Mouse (Mus musculus) adrenal gland, postnatal 10 days (tissue): ENCODE measurements around the gene Sumo3. TPM values are rescaled to one million over a fixed set of nuclear protein-coding genes. Genes with fewer than 3 reads are reported as not detected.

ENCODE experiments used
- DNase-seq: peaks from one replicate; pipeline ENCODE4 v3.0.0; 2021; ENCODE audit warnings: mixed read lengths
- long read RNA-seq, 2 experiments: library from polyadenylated mRNA; stranded (forward); transcript quantifications; one replicate each; pipeline ENCODE4 v2.0.0; 2021
- total RNA-seq, 2 experiments: library from RNA; stranded (reverse); gene quantifications; 2 replicates each; pipeline ENCODE4 v1.2.3; 2021

The Sumo3 gene
- 100 to 1,000 TPM; 119 to 125 TPM for total RNA-seq
- long read RNA-seq, experiment 1, transcript Sumo3-201 (4 exons, 2,630 nt) = major isoform, 184 of 201 reads
- long read RNA-seq, experiment 1, transcript Sumo3-202 (4 exons, 1,874 nt) = minor isoform, 6 of 201 reads
- long read RNA-seq, experiment 1, partial matches to known transcripts = 3 of 201 reads
- long read RNA-seq, experiment 1, other reads (novel, unspliced or antisense) = 4 of 201 reads
- long read RNA-seq, experiment 2, transcript Sumo3-201 (4 exons, 2,630 nt) = major isoform, 104 of 112 reads
- long read RNA-seq, experiment 2, partial matches to known transcripts = 3 of 112 reads
- long read RNA-seq, experiment 2, other reads (novel, unspliced or antisense) = 4 of 112 reads

DNA sequence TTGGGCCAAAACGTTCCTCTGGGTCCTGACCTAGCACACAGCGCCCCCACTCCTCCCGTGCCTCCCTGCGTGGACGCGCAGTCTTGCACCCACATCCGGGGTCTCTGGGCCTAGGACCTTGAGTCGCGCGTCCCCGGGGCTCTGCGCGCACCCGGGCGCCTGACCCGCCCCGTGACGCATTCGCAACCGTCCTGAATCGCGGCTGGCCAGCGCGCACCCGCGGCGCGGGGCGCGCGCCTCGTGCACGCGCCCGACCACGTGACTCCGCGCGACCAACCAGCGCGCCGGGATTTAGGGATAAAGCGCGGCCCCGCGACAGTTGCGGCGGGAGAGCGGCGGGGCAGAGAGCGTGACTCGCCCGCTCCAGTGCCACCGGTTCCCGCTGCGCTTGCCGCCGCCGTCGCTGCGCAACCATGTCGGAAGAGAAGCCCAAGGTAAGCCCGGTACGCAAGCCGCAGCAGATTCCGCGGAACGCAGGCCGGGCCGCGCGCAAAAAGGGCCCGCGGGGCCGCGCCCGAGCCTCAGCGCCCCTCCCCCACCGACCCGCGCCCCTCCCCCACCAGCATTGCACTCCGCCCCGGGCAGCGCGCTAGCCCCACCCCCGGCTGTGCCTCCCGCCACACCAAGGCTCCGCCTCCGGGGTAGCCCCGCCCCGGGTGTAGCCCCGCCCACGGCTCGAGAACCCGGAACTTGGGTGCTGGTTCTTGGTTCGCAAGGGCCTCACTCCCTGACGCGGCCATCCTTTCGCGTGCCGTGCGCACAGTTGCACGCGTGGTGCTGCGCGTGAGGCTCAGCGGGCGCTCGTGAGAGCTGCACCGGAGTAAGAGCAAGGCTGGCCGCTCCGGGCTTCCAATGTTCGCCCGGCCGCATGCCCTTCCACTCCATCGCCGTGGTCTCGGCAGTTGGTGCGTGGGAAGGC is at the start of gene Sumo3, which contains the start of gene Gm49325:
TSS of gene Sumo3 (plus strand) at position 190 of the 919 bp plus-strand sequence.
TSS of gene Gm49325 (plus strand) at position 290 of the 919 bp plus-strand sequence.
- peak; percentile 100 for DNase-seq

DNA sequence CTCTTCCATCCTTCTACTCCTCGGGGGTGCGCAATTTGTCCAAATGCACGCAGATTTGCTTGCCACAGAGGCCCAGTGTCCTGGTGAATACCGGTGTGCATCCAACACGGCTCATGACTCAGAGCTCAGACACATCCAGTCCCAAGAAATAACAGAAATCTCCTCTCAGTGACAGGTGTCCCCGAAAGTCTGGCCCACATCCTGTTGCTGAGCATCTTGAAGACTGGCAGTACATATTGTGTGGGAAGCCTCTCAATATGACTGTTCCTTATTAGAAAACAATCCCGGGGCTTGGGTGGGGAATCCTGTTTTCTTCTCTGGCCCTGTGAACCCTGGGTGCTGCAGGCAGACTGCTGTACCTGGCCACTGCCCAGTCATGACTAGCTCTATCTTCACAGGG is 49.3 kb upstream of the Sumo3 start:
- DNase-seq = no peak

DNA sequence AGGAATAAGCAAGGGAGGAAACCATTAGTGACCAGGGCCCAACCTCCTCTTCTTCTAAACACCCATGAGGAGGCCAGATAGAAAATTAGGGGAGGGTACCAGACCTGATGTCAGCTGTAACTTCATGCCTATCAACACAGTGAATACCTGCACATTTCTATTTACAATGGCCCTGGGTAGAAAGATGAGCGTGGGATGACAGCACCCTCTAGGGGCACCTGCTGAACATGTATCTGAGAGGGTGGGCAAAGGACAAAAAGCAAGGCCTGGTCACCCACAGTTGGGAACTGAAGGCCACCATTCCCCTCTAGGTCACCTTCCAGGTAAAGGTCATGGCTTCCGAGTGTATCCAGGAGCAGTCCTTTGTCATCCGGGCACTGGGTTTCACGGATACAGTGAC is 48.3 kb upstream of the Sumo3 start:
- DNase-seq = no peak

DNA sequence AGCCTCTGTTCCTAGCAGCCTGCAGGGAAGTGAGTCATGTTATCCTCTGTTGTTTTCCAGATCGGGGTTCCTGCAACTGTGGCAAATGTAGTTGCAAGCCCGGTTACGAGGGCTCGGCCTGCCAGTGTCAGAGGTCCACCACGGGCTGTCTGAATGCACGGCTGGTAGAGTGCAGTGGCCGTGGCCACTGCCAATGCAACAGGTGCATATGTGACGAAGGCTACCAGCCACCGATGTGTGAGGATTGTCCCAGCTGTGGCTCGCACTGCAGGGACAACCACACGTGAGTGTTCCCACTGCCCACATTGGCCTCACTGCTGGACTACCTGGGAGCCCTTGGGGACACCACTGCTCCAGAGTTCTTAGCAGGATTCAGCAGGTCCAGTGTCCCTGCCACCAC is 45.8 kb upstream of the Sumo3 start:
- no peak for DNase-seq

DNA sequence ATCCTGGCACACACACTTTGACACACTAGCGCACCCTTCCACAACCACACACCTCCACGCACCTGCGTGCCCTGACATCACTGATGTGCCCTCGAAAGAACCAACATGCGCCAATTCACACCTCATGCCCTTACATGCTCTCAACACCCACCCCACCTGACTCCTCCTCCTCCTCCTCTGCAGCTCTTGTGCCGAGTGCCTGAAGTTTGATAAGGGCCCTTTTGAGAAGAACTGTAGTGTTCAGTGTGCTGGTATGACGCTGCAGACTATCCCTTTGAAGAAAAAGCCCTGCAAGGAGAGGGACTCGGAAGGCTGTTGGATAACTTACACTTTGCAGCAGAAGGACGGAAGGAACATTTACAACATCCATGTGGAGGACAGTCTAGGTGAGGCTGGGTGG is 45.1 kb upstream of the Sumo3 start:
- no peak for DNase-seq

DNA sequence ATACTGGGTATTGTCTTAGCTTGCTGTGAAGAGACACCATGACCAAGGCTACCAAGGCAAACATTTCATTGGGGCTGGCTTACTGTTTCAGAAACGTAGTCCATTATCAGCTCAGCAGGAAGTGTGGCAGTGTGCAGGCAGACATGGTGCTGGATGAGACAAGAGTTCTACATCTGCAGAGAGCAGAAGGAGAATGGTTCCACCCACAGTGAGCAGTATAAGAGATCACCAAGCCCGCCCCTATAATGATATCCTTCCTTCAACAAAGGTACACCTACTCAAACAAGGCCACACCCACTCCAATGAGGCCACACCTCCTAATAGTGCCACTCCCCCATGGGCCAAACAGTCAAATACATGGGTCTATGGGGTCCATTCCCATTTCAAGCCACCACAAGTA is 44.4 kb upstream of the Sumo3 start:
- DNase-seq = no peak

DNA sequence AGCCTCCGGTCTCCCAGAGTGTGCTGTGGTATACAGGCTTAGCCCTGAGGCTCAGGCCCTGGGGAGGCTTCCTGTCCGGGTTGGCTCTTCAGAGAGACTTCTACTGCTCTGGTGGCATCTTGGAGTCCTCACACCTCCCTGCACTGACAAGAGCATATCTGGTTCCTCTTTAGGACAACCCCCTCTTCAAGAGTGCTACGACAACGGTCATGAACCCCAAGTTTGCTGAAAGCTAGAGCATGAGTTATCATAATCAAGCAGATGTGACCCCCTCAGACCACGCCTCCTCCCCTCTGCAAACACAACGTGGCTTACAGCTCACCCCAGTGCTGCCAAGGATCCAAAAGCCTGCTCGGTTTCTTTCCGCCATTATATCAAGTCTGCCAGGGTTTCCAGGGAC is 40.9 kb upstream of the Sumo3 start:
- no peak for DNase-seq

DNA sequence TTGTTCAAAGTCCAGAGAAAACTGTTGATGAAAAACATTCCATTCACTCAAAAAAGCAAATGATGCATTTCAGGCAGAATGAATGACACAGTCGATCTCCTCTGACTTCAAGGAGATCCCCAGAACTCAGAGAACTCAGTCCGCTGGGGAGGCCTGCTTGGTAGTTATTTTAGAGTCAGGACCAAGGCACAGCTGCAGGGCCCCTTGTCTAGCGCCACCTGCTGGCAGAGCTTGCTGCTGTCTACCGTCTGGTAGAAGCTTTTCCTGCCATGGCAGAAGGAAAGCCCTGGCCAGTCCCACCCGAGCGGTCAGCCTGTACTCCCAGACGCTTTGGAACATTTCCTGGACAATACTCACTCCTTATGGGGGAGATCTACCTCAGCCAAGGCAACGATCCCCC is 39.2 kb upstream of the Sumo3 start:
- peak; percentile 94 for DNase-seq

DNA sequence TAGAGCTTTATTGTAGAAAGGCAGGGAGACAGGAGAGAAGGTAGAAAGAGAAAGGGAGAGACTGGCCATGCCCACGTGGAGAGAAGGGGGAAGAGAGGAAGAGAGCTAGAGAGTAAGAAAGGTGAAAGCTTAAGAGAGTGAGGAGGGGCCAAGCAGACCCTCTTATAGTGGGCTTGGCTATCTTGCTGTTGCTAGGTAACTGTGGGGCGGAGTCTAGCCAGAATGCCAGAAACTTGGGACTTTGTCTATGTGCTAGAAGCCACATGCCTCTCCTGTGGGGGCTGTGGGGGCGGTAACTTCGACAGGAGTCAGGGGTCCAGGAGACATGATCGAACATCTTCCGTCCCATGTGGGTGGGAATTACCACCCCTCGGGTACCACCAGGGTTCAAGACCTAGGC is 36.4 kb upstream of the Sumo3 start:
- no peak for DNase-seq

DNA sequence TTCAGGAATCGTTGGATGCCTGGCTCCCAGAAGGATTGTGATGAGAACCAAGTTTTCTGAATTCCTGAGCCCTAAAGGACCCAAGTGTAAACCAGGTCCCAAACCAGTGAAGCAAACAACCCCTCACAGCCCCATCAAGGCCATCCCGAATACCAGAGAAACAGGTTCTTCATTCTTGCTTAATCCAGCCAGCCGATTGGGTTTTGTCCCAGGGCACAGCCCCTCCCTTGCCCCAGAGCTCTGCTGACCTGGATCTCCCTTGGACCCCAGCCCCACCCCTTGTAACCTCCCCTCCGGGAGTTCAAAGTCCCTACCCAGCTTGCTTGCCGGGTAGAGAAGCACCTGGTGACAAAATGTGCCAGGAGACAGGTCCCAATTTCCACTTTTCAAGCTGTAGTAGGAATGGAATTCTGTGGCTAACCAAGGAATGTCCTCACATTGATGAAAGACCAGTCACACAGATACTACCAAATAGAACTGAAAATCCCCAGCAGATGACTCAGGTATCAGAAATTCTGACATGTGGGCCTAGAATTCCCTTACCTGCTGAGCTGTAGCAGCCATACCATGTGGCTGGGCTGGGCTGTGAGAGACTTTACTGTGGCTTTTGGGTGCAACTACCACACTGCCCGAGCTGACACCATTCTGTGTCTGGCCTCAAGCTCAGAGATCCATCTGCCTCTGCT is 35.8 kb upstream of the Sumo3 start:
- no peak for DNase-seq

DNA sequence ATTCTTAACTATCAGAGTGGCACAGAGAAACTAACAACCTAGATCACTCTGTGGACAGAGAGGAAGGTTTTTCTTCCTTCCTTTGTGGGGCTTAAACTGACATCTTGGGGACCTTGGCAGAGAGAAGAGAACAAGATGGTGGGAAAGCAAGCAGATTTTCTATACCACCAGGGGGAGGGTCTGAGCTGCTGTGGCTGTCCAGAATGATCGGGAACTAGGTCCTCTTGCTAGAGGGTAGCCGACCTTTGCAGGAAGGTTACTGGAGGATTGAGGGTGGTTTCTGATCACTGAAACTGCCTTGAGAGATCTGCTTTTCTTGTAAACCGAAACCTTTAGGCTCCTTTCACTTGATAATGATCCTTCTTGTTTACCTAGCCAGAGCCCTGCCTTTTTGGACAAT is 33.7 kb upstream of the Sumo3 start:
- no peak for DNase-seq

DNA sequence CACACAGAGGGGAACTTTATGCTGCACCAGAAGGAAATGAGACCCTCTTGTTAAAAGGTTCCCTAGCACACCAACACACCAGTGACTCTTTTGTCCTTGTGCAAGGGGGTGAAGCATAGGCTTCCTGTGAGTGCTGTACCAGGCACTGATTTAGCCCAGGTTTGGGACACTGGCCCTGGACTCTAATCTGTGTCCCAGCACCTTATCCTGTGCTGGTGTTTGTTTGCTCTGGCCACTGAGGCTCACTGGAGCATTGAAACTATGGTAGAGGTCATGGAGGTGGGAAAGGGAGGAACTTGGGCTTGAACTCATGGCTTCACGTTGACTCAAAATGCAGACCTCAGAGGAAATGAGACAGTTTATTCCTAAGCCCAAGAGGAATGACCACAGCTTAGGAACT is 32.7 kb upstream of the Sumo3 start:
- DNase-seq = no peak

DNA sequence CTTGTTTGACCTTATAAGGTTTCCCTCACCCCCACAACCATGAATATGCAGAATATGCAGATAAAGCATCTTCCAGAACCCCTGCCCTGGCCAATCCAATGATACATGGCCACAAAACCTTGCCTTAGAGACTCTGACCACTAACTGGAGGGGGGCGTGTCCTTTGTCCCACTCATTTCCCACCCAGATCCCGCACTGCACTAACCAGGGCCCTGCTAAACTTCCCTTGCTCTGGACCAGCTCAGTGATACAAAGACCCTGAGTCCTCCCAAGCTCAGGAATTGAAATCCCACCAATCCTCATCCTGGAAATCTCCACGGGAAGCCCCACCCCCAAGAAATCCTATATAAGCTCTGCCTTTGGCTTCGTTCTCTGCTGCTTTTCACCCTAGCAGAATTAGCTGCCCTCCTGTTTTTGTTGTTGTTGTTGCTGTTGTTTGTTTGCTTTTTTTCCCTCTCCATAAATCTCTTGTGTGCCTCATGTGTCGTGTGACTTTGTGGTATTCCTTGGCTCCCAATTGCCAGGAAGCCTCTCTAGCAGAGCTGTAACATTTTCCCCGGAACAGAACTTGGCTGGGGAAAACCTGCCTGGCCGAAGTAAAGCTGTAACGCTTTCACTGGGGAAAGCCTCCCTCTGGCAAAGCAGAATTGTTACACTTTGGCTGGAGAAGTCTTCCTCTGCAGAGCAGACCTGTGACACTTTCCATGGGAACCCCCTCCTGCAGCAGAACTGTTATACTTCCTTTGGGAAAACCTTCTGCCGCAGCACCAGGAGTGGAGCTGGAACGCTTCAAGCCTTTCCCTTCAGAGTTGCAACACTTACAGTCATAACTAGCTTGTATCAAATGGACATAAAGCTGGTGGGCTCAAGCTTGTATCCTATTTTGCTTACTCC is 25.6 kb upstream of the Sumo3 start:
- peak; percentile 29 for DNase-seq

DNA sequence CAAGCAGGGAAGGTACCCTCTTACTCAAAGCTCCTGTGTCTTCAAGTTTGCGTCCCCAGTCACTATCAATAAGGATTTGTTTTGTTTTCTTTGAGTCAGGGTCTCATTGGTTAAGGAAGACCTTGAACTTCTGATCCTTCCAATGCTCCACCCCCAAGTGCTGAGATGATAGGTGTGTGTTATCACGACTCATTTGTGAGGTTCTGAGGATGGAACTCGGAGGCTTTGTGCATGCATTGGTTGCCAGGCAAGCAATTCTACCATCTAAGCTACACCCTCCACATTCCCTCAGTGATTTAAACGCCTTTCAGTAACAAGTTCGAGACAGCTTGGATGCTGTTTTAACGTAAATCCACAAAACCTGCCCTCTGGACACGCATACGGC is 24.9 kb upstream of the Sumo3 start:
- DNase-seq = no peak

DNA sequence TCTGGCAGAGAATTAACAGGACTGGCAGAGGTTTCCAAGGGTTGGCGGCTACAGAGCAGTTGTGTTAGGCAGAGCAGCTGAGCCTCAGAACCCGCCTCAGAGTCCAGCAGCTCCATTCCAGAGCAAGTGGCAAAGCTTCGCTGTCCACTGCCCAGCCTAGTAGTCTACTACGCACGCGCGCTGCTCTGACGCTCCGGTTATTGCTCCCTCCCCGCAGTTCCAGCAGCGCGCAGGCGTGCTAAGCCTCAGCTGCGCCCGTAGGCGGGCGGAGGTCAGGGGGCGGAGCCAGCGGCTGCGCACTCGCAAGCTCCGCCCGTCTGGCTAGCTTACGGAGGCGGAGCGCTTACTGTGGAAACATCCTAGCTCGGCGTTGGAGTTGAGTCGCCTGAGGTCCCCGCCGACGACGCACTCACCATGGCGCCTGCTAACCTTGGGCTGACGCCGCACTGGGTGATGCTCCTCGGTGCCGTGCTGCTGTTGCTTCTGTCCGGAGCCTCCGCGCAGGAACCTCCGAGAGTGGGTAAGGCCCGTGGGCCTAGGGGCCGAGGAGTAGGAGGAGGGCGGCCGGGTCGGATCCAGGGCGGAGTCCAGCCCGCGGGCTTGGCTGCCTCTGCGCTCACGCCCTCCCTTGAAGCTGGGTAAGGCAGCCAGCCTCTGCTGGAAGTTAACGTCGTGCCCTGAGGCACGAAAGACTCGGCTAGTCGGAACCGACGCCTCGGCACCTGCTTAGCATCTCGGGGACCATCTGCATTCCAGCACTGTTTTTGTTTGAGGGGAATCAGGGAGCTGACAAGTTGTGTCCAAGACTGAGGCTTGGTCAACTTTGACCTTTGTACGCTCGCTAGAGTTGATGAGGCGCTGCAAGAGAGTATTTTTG is 24.3 kb upstream of the Sumo3 start, which contains the start of gene Pttg1ip:
TSS of gene Pttg1ip (plus strand) at position 313 of the 877 bp plus-strand sequence.
- peak; percentile 97 for DNase-seq

DNA sequence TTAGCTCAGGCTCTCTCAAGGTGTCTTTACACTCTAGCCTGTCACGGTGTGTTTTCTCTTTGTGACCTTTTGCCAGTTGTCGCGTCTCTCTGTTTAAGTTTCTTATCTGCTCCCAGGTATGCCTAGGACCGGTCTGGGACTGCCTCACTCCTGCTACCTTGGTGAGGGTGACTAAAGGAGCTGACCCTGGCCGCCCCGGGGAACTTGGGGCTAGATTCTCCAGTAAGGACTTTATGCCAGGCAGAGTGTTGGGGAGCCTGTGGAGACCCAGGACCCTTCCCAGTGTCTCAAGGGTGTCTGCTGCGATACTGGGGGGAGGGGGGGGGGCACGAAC is 23.6 kb upstream of the Sumo3 start:
- peak; percentile 33 for DNase-seq

DNA sequence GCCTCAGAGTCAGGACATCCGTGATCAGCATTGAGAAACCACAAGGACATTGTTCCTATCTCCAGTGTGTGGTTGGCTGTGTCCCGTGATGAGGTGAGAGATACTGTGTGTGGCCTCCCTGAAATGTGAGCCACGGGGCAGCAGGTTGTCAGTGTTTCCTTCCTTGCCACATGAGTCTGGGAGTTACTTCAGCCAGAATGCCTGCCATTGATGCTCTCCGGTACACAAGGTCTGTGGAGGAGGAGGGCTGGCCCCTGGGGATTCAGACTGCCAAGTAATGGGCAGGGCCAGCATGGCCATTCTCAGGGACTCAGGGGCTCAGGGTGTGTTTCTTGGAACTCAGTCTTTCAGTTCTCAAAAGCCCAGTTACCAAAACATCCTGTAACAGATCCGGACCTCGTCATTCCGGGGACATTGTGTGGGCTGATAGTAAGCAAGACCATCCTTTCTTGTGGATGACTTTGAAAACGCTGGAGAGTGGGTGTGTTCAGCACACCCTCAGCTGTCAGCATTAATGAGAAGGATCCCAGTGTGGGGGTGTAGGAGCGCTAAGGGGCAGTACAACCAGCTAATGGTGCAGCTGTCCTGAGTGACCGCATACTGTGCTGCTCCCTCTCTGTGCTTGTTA is 22.0 kb upstream of the Sumo3 start:
- DNase-seq = peak; percentile 39

DNA sequence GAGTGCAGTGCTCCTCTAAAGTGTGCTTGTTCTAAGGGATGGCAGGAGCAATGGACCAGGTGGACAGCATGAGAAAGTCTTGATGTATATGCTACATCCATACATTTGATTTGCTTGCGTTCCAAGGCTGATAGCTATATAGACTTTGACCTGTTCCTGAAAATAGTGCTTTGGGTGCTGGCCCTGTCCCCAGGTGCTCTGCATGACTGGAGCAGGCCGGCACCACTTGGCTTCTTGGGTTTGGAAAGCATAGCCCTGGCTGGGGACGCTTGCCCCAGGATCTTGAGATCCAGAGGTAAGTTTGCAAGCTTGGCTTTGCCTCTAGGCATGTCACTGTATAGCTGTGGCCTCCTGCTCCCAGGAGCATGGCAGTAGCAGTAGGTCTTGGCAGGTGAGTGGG is 19.3 kb upstream of the Sumo3 start:
- no peak for DNase-seq

DNA sequence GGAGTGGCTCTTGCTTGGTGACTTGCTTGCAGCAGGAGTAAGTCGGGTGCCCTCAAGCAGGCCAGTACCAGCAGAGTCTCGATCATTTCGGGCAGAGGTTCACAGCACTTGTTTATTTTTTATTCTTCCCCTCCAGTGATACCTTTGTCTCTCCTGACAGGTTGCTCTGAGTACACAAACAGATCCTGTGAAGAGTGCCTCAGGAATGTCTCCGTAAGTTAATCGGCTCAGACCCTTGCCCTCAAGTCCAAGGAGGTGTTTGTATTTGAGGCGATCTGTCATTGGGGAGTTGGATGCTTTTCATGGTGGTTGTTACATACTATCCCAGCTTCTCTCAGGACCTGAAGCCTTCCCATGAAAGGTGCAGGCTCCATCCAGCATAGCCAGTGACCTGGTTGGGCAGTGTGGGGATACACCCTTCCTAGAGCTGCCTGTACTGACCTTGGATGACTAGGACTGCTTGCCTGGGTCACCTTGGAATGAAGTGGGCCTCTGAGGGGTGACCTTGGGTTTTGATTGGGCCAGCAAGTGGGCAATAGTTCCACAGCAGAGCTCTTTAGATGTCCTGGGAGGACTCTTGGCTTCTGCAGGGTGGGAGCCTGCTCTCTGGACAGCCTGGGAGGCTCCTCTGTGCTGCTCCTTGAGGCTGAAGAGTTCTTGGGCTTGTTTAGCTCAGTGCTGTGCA is 18.7 kb upstream of the Sumo3 start:
- peak; percentile 31 for DNase-seq

DNA sequence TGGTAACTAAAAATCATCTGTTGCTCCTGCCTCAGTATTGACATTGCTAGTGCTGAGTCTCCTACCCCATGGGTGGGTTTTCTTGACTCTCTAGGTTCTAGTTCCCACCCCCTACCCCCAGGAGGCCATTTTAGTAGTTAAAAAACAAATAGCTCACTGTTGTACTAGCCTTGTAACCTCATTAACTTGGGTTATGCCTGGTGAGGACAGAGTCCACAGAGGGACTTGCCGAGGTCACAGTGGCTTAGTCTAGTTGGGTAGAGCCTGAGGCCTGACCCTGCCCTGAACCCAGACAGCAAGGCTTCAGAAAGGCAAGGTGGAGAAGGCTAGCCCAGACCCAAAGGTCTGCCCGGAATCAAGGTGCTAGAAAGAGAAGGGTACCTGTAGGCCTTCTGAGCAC is 17.9 kb upstream of the Sumo3 start:
- DNase-seq = no peak
